ENCODE assay signal across 8 mouse cellular contexts in the genomic region with DNA sequence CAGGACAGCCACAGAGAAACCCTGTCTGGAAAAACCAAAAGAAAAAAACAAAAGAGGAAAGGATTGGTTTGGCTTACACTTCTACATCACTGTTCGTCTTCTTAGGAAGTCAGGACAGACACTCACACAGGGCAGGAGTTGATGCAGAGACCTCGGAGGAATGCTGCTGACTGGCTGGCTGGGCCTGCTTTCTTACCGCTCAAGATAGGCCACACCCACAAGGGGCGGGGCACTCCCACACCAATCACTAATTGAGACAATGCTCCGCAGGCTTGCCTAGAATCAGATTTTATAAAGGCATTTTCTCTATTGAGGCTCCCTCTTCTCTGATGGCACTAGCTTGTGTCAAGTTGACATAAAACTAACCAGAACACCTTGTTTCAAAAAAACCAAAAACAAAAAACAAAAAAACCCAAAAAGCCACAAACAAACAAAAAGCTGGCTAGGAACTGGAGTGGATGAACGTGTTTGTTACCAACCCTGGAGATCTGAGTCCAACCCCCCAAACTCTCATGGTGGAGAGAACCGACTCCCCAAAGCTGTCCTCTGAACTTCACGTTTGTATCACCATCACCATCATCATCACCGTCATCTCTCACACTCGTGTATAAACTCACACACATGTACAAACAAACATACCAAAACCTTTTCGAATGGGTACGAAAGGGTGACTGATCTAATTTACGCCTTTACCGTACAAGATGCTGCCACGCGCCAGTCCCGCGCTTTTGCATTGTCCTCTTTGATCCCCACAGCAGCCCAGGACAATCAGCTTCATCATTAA. TPM values are rescaled to one million over a fixed set of nuclear protein-coding genes. Genes with fewer than 3 reads are reported as not detected.
DNase-seq lines count a peak whose midpoint lies in the region; ATAC-seq and TF ChIP-seq lines count a peak whose summit lies in the region.

No protein-coding gene starts in this region.

- WGBS in heart, embryonic 12.5 days, result 66% methylated on average over 18 of the region's 18 CpGs
- 56% methylated on average over 18 of the region's 18 CpGs for WGBS in lung, postnatal 0 days
- WGBS in thymus, adult 2 months, result 32% methylated on average over 18 of the region's 18 CpGs
- WGBS in intestine, embryonic 16.5 days, result 64% methylated on average over 18 of the region's 18 CpGs

- H3K4me1 ChIP-seq in heart, embryonic 12.5 days (replicated peaks), result peaks cover 30% of the 10 kb centered on the region
- no peaks in the 10 kb centered on the region for H3K4me1 ChIP-seq in lung, postnatal 0 days (ENCODE audit: insufficient read depth, low read depth, low read length)
- H3K4me1 ChIP-seq in thymus, adult 2 months (replicated peaks; ENCODE audit: control insufficient read depth, insufficient read depth, low read length), result peaks cover 66% of the 10 kb centered on the region
- H3K4me1 ChIP-seq in intestine, embryonic 16.5 days (ENCODE audit: control insufficient read depth, insufficient read depth, low read length), result peaks cover 7% of the 10 kb centered on the region; the same call in 1 of the 2 replicates

- no peak overlapping the region for H3K4me3 ChIP-seq in heart, embryonic 12.5 days
- H3K4me3 ChIP-seq in lung, postnatal 0 days (ENCODE audit: low read depth, low read length), result no peak overlapping the region
- peak overlapping the region; percentile 38 for H3K4me3 ChIP-seq in thymus, adult 2 months (ENCODE audit: control insufficient read depth, insufficient read depth, low read length)
- no peak overlapping the region for H3K4me3 ChIP-seq in intestine, embryonic 16.5 days (ENCODE audit: low read length)

- no peaks in the 10 kb centered on the region for H3K9me3 ChIP-seq in heart, embryonic 12.5 days (replicated peaks)
- H3K9me3 ChIP-seq in lung, postnatal 0 days (ENCODE audit: low read length), result no peaks in the 10 kb centered on the region
- no peaks in the 10 kb centered on the region for H3K9me3 ChIP-seq in intestine, embryonic 16.5 days (ENCODE audit: control insufficient read depth, low read length)

- no peaks in the 10 kb centered on the region for H3K36me3 ChIP-seq in heart, embryonic 12.5 days
- H3K36me3 ChIP-seq in lung, postnatal 0 days (ENCODE audit: insufficient read depth, low read length), result no peaks in the 10 kb centered on the region
- H3K36me3 ChIP-seq in thymus, adult 2 months (ENCODE audit: control insufficient read depth, insufficient read depth, low read length), result no peaks in the 10 kb centered on the region
- no peaks in the 10 kb centered on the region for H3K36me3 ChIP-seq in intestine, embryonic 16.5 days (ENCODE audit: control insufficient read depth, insufficient read depth, low read length)

- peaks cover 21% of the 10 kb centered on the region for H3K27me3 ChIP-seq in heart, embryonic 12.5 days (replicated peaks)
- H3K27me3 ChIP-seq in lung, postnatal 0 days (replicated peaks; ENCODE audit: insufficient read depth, low read length), result no peaks in the 10 kb centered on the region
- H3K27me3 ChIP-seq in thymus, adult 2 months (ENCODE audit: control insufficient read depth, insufficient read depth, low read length), result no peaks in the 10 kb centered on the region
- H3K27me3 ChIP-seq in intestine, embryonic 16.5 days (replicated peaks; ENCODE audit: control insufficient read depth, insufficient read depth, low read length), result peaks cover 2% of the 10 kb centered on the region; the same call in 1 of the 2 replicates

- no peak overlapping the region for H3K4me2 ChIP-seq in heart, embryonic 12.5 days
- no peak overlapping the region for H3K4me2 ChIP-seq in lung, postnatal 0 days (replicated peaks; ENCODE audit: low read depth, low read length)
- no peak overlapping the region for H3K4me2 ChIP-seq in intestine, embryonic 16.5 days (ENCODE audit: low read depth, low read length)

- TF ChIP-seq EP300 in lung, postnatal 0 days (IDR thresholded peaks at IDR 0.05), result no peak

- 0 out of 2 replicates have a peak, but pooled peaks have one; percentile 23 for TF ChIP-seq POLR2A in thymus, adult 2 months (IDR thresholded peaks at IDR 0.05; ENCODE audit: control insufficient read depth, extremely low read depth, insufficient read depth, low read length, poor library complexity)

- ATAC-seq in heart, embryonic 12.5 days (ENCODE audit: insufficient number of reproducible peaks, low FRiP score), result no peak
- no peak for ATAC-seq in lung, postnatal 0 days
- no peak for ATAC-seq in intestine, embryonic 16.5 days

- no peak overlapping the region for H3K9ac ChIP-seq in heart, embryonic 12.5 days
- H3K9ac ChIP-seq in lung, postnatal 0 days (replicated peaks; ENCODE audit: low read depth), result no peak overlapping the region
- H3K9ac ChIP-seq in intestine, embryonic 16.5 days (ENCODE audit: low read depth, low read length), result no peak overlapping the region

- no peak overlapping the region for H3K27ac ChIP-seq in heart, embryonic 12.5 days (ENCODE audit: poor library complexity, severe bottlenecking)
- no peak overlapping the region for H3K27ac ChIP-seq in lung, postnatal 0 days (ENCODE audit: low read length)
- H3K27ac ChIP-seq in thymus, adult 2 months (ENCODE audit: control insufficient read depth, insufficient read depth, low read length), result peak overlapping the region; percentile 83
- no peak overlapping the region for H3K27ac ChIP-seq in intestine, embryonic 16.5 days (ENCODE audit: low read length)

- TF ChIP-seq CTCF in lung, postnatal 0 days (IDR thresholded peaks at IDR 0.05), result no peak
- TF ChIP-seq CTCF in thymus, adult 2 months (IDR thresholded peaks at IDR 0.05; ENCODE audit: borderline replicate concordance, control insufficient read depth, extremely low read depth, insufficient read depth, low read length, poor library complexity), result no peak

- DNase-seq in heart, adult 11 months, result peak; percentile 97
- peak; percentile 70 to 84 for DNase-seq in CD8-positive naive resting alpha-beta T cell, adult 2 months (ENCODE audit: low read depth in 2 of 2, low spot score in 2 of 2)
- DNase-seq in gastrocnemius, postnatal 25 days, result peak; percentile 63
- DNase-seq in lung, postnatal 0 days (ENCODE audit: low spot score), result peak; percentile 40
- DNase-seq in thymus, adult 2 months, result peak; percentile 84
- no peak for DNase-seq in ovary, postnatal 10 days (ENCODE audit: low spot score)

RNA-seq across cellular contexts. Expression of a gene that starts 0.8 kb away (rescaled TPM):
- 3.5 and 3.7 TPM in 2 replicates for polyA plus RNA-seq in heart, embryonic 12.5 days (2016; fragmentation: Nextera tagmentation; extraction: Ambion mirVana)
- 1 to 10 TPM; 8.1 to 9.8 TPM for total RNA-seq in gastrocnemius, postnatal 25 days (2021)
- 3.8 and 4.0 TPM in 2 replicates for polyA plus RNA-seq in lung, postnatal 0 days (2015; fragmentation: Nextera tagmentation; extraction: Ambion mirVana)
- 106 and 120 TPM in 2 replicates for polyA plus RNA-seq in thymus, adult 2 months (2012; rRNA removed)
- 4.8 and 5.2 TPM in 2 replicates for polyA plus RNA-seq in intestine, embryonic 16.5 days (2015; fragmentation: Nextera tagmentation; extraction: Ambion mirVana)

RNA-seq across cellular contexts. Expression of a gene that starts 36.2 kb away (rescaled TPM):
- polyA plus RNA-seq in heart, embryonic 12.5 days (2016; fragmentation: Nextera tagmentation; extraction: Ambion mirVana), result 51.1 and 52.8 TPM in 2 replicates
- 10 to 100 TPM; 36.2 to 38.1 TPM for total RNA-seq in gastrocnemius, postnatal 25 days (2021)
- polyA plus RNA-seq in lung, postnatal 0 days (2015; fragmentation: Nextera tagmentation; extraction: Ambion mirVana), result 8.2 and 9.4 TPM in 2 replicates
- 71.7 and 79.0 TPM in 2 replicates for polyA plus RNA-seq in thymus, adult 2 months (2012; rRNA removed)
- 21.2 and 22.8 TPM in 2 replicates for polyA plus RNA-seq in intestine, embryonic 16.5 days (2015; fragmentation: Nextera tagmentation; extraction: Ambion mirVana)

Comparison
In these comparisons a context has a peak if more than half of its experiments do, and no peak if none do; other contexts are left out.
1. RNA of a gene that starts 0.8 kb away (polyA plus RNA-seq): 106 to 120 TPM in thymus, adult 2 months; 4.8 to 5.2 TPM in intestine, embryonic 16.5 days, 3.8 to 4.0 TPM in lung, postnatal 0 days and 3.5 to 3.7 TPM in heart, embryonic 12.5 days; every median in the first group is over 10 times any median in the second.